Mouse (Mus musculus): Measurements from ENCODE around the gene Camk1d. TPM values are rescaled to one million over a fixed set of nuclear protein-coding genes. Genes with fewer than 3 reads are reported as not detected.

Camk1d gene
- total RNA-seq, 1 experiment = 12.5 TPM

GRCm38 (mm10) chr2:5305156-5305555, 409.2 kb downstream of the Camk1d start:
- Histone ChIP-seq H3K4me1 (ENCODE audit: control insufficient read depth in 2 of 2, insufficient read depth in 2 of 2, low read length in 2 of 2, poor library complexity in 1 of 2) (no peaks in the 10 kb centered on the region), H3K4me3 (ENCODE audit: insufficient read depth in 1 of 2, low read depth in 1 of 2, low read length in 2 of 2, poor library complexity in 1 of 2, severe bottlenecking in 1 of 2) (no peak overlapping the region), H3K27ac (ENCODE audit: insufficient read depth, low read depth, low read length, poor library complexity, severe bottlenecking) (no peak overlapping the region), H3K36me3 (ENCODE audit: control insufficient read depth, insufficient read depth, low read length, poor library complexity, severe bottlenecking) (peaks cover 2% of the 10 kb centered on the region; the same call in 1 of the 2 replicates), H3K9ac (ENCODE audit: insufficient read depth, low read depth, low read length, poor library complexity, severe bottlenecking) (no peak overlapping the region), H3K9me3 (ENCODE audit: control insufficient read depth, insufficient read depth, low read depth, low read length) (no peaks in the 10 kb centered on the region)
- TF ChIP-seq ZNF384 (IDR thresholded peaks at IDR 0.05; ENCODE audit: low read depth, low read length) (no peak), CHD2 (IDR thresholded peaks at IDR 0.05; ENCODE audit: low read depth, low read length) (no peak), HCFC1 (IDR thresholded peaks at IDR 0.05; ENCODE audit: borderline replicate concordance, insufficient read depth, low read length) (no peak), ZC3H11A (IDR thresholded peaks at IDR 0.05; ENCODE audit: borderline replicate concordance, low read depth, low read length) (no peak), MAFK (IDR thresholded peaks at IDR 0.05; ENCODE audit: insufficient read depth, low read depth, low read length) (no peak)
- DNase-seq (ENCODE audit: low read depth, low spot score) = no peak
- in situ Hi-C loops (cut with MboI; ENCODE audit: low sequenced_read_pairs in 2 of 2, unreplicated experiment in 2 of 2) = no loop called here

GRCm38 (mm10) chr2:5304451-5304850, 409.9 kb downstream of the Camk1d start:
- H3K27ac ChIP-seq (ENCODE audit: insufficient read depth, low read depth, low read length, poor library complexity, severe bottlenecking) = no peak overlapping the region
- H3K9me3 ChIP-seq (ENCODE audit: control insufficient read depth, insufficient read depth, low read depth, low read length) = no peaks in the 10 kb centered on the region
- DNase-seq (ENCODE audit: low read depth, low spot score) = no peak
- H3K36me3 ChIP-seq (ENCODE audit: control insufficient read depth, insufficient read depth, low read length, poor library complexity, severe bottlenecking) = peaks cover 2% of the 10 kb centered on the region; the same call in 1 of the 2 replicates
- TF ChIP-seq CHD2 (IDR thresholded peaks at IDR 0.05; ENCODE audit: low read depth, low read length) = no peak
- no peak for TF ChIP-seq ZC3H11A (IDR thresholded peaks at IDR 0.05; ENCODE audit: borderline replicate concordance, low read depth, low read length)
- TF ChIP-seq HCFC1 (IDR thresholded peaks at IDR 0.05; ENCODE audit: borderline replicate concordance, insufficient read depth, low read length) = no peak
- TF ChIP-seq MAFK (IDR thresholded peaks at IDR 0.05; ENCODE audit: insufficient read depth, low read depth, low read length) = no peak
- TF ChIP-seq ZNF384 (IDR thresholded peaks at IDR 0.05; ENCODE audit: low read depth, low read length) = no peak
- H3K9ac ChIP-seq (ENCODE audit: insufficient read depth, low read depth, low read length, poor library complexity, severe bottlenecking) = no peak overlapping the region
- no peak overlapping the region for H3K4me3 ChIP-seq (ENCODE audit: insufficient read depth in 1 of 2, low read depth in 1 of 2, low read length in 2 of 2, poor library complexity in 1 of 2, severe bottlenecking in 1 of 2)
- in situ Hi-C loops (cut with MboI; ENCODE audit: low sequenced_read_pairs in 2 of 2, unreplicated experiment in 2 of 2) = no loop called here
- H3K4me1 ChIP-seq (ENCODE audit: control insufficient read depth in 2 of 2, insufficient read depth in 2 of 2, low read length in 2 of 2, poor library complexity in 1 of 2) = no peaks in the 10 kb centered on the region

GRCm38 (mm10) chr2:5301286-5301685, 413.0 kb downstream of the Camk1d start:
- Histone ChIP-seq H3K9ac (ENCODE audit: insufficient read depth, low read depth, low read length, poor library complexity, severe bottlenecking) (no peak overlapping the region), H3K27ac (ENCODE audit: insufficient read depth, low read depth, low read length, poor library complexity, severe bottlenecking) (no peak overlapping the region), H3K9me3 (ENCODE audit: control insufficient read depth, insufficient read depth, low read depth, low read length) (no peaks in the 10 kb centered on the region), H3K36me3 (ENCODE audit: control insufficient read depth, insufficient read depth, low read length, poor library complexity, severe bottlenecking) (peaks cover 11% of the 10 kb centered on the region; the same call in 1 of the 2 replicates), H3K4me3 (ENCODE audit: insufficient read depth in 1 of 2, low read depth in 1 of 2, low read length in 2 of 2, poor library complexity in 1 of 2, severe bottlenecking in 1 of 2) (no peak overlapping the region), H3K4me1 (ENCODE audit: control insufficient read depth in 2 of 2, insufficient read depth in 2 of 2, low read length in 2 of 2, poor library complexity in 1 of 2) (0 out of 4 replicates have a peak, but pooled peaks cover 0 to 2% of the 10 kb centered on the region in 2 experiments)
- TF ChIP-seq HCFC1 (IDR thresholded peaks at IDR 0.05; ENCODE audit: borderline replicate concordance, insufficient read depth, low read length) (no peak), ZNF384 (IDR thresholded peaks at IDR 0.05; ENCODE audit: low read depth, low read length) (no peak), CHD2 (IDR thresholded peaks at IDR 0.05; ENCODE audit: low read depth, low read length) (no peak), ZC3H11A (IDR thresholded peaks at IDR 0.05; ENCODE audit: borderline replicate concordance, low read depth, low read length) (no peak), MAFK (IDR thresholded peaks at IDR 0.05; ENCODE audit: insufficient read depth, low read depth, low read length) (no peak)
- in situ Hi-C loops (cut with MboI; ENCODE audit: low sequenced_read_pairs in 2 of 2, unreplicated experiment in 2 of 2) = no loop called here
- DNase-seq (ENCODE audit: low read depth, low spot score) = no peak

- no peak overlapping the region for H3K9ac ChIP-seq (ENCODE audit: insufficient read depth, low read depth, low read length, poor library complexity, severe bottlenecking)
- peaks cover 11% of the 10 kb centered on the region; the same call in 1 of the 2 replicates for H3K36me3 ChIP-seq (ENCODE audit: control insufficient read depth, insufficient read depth, low read length, poor library complexity, severe bottlenecking)
- no peak for DNase-seq (ENCODE audit: low read depth, low spot score)
- no peak overlapping the region for H3K4me3 ChIP-seq (ENCODE audit: insufficient read depth in 1 of 2, low read depth in 1 of 2, low read length in 2 of 2, poor library complexity in 1 of 2, severe bottlenecking in 1 of 2)
- H3K27ac ChIP-seq (ENCODE audit: insufficient read depth, low read depth, low read length, poor library complexity, severe bottlenecking) = no peak overlapping the region
- in situ Hi-C loops (cut with MboI; ENCODE audit: low sequenced_read_pairs in 2 of 2, unreplicated experiment in 2 of 2) = no loop called here
- H3K4me1 ChIP-seq (ENCODE audit: control insufficient read depth in 2 of 2, insufficient read depth in 2 of 2, low read length in 2 of 2, poor library complexity in 1 of 2) = 0 out of 4 replicates have a peak, but pooled peaks cover 0 to 2% of the 10 kb centered on the region in 2 experiments
- no peaks in the 10 kb centered on the region for H3K9me3 ChIP-seq (ENCODE audit: control insufficient read depth, insufficient read depth, low read depth, low read length)
- TF ChIP-seq CHD2 (IDR thresholded peaks at IDR 0.05; ENCODE audit: low read depth, low read length) (no peak), ZC3H11A (IDR thresholded peaks at IDR 0.05; ENCODE audit: borderline replicate concordance, low read depth, low read length) (no peak), HCFC1 (IDR thresholded peaks at IDR 0.05; ENCODE audit: borderline replicate concordance, insufficient read depth, low read length) (no peak)
Observed at GRCm38 (mm10) chr2:5298071-5298470, 416.2 kb downstream of the Camk1d start.
